Mouse (Mus musculus): Measurements from ENCODE around the gene Azin2. TPM values are rescaled to one million over a fixed set of nuclear protein-coding genes. Genes with fewer than 3 reads are reported as not detected.

Azin2 gene
- total and polyA plus RNA-seq, 3 experiments: 0.91 to 2.4 (median 1.7) TPM

- no peaks in the 10 kb centered on the region for H3K9me3 ChIP-seq (replicated peaks; ENCODE audit: low read length)
- H3K4me1 ChIP-seq (ENCODE audit: control insufficient read depth in 1 of 2, insufficient read depth in 2 of 2): peaks cover 8 to 10% of the 10 kb centered on the region in 2 experiments
- H3K4me2 ChIP-seq (ENCODE audit: insufficient read depth, low read depth, poor library complexity, severe bottlenecking): no peak overlapping the region
- no peak overlapping the region for H3K4me3 ChIP-seq (replicated peaks in 1 of 3; ENCODE audit: low read depth in 2 of 3, low read length in 2 of 3, poor library complexity in 1 of 3)
- H3K36me3 ChIP-seq (replicated peaks in 1 of 2; ENCODE audit: control insufficient read depth in 1 of 2, insufficient read depth in 1 of 2, low read length in 1 of 2): no peaks in the 10 kb centered on the region
- H3K79me2 ChIP-seq (replicated peaks; ENCODE audit: control insufficient read depth, extremely low read depth, insufficient read depth, poor library complexity, severe bottlenecking): no peaks in the 10 kb centered on the region
- TF ChIP-seq SMC3 (IDR thresholded peaks at IDR 0.05; ENCODE audit: low read depth, low read length) (peak; percentile 74), RAD21 (IDR thresholded peaks at IDR 0.05; ENCODE audit: low read depth, low read length) (peak; percentile 61), UBTF (IDR thresholded peaks at IDR 0.05; ENCODE audit: low read depth, low read length) (no peak), ZMIZ1 (IDR thresholded peaks at IDR 0.05; ENCODE audit: low read depth, low read length) (no peak), CHD2 (IDR thresholded peaks at IDR 0.05; ENCODE audit: low read length) (peak; percentile 79), ZC3H11A (IDR thresholded peaks at IDR 0.05; ENCODE audit: low read depth, low read length) (0 out of 2 replicates have a peak, but pooled peaks have one; percentile 2), MXI1 (IDR thresholded peaks at IDR 0.05; ENCODE audit: low read depth, low read length) (no peak), CTCF (conservative IDR thresholded peaks at IDR 0.05 in 1 of 2, IDR thresholded peaks at IDR 0.05 in 1 of 2; ENCODE audit: low read depth in 2 of 2, low read length in 2 of 2) (peak; percentile 52 to 74), USF1 (IDR thresholded peaks at IDR 0.05; ENCODE audit: low read depth, low read length) (no peak), SIN3A (IDR thresholded peaks at IDR 0.05; ENCODE audit: low read length) (no peak)
- H3K27me3 ChIP-seq (replicated peaks): peaks cover 32% of the 10 kb centered on the region
- dilution Hi-C loops (cut with MboI; ENCODE audit: extremely low pct_ligation_motif_present, extremely low pct_unique_long_range_greater_than_20kb, low sequenced_read_pairs) (no loop called here), in situ Hi-C loops (cut with MboI; ENCODE audit: low pct_ligation_motif_present, low pct_unique_long_range_greater_than_20kb, low sequenced_read_pairs) (no loop called here)
- no peak overlapping the region for H3K27ac ChIP-seq (ENCODE audit: insufficient read depth, low read depth)
- H3K9ac ChIP-seq (ENCODE audit: insufficient read depth, low read depth): no peak overlapping the region
- peak; percentile 75 for DNase-seq (ENCODE audit: extremely low read depth)
Measured at GRCm38 (mm10) chr4:128957155-128957911, 4.9 kb downstream of the Azin2 start.

- Histone ChIP-seq H3K4me3 (replicated peaks in 1 of 3; ENCODE audit: low read depth in 2 of 3, low read length in 2 of 3, poor library complexity in 1 of 3) (no peak overlapping the region), H3K9ac (ENCODE audit: insufficient read depth, low read depth) (no peak overlapping the region), H3K27ac (ENCODE audit: insufficient read depth, low read depth) (no peak overlapping the region), H3K4me1 (ENCODE audit: control insufficient read depth in 1 of 2, insufficient read depth in 2 of 2) (peaks cover 0 to 8% of the 10 kb centered on the region in 2 experiments; a peak in 1 of 4 replicates), H3K27me3 (replicated peaks) (peaks cover 27% of the 10 kb centered on the region), H3K79me2 (replicated peaks; ENCODE audit: control insufficient read depth, extremely low read depth, insufficient read depth, poor library complexity, severe bottlenecking) (no peaks in the 10 kb centered on the region), H3K9me3 (replicated peaks; ENCODE audit: low read length) (no peaks in the 10 kb centered on the region), H3K4me2 (ENCODE audit: insufficient read depth, low read depth, poor library complexity, severe bottlenecking) (no peak overlapping the region), H3K36me3 (replicated peaks in 1 of 2; ENCODE audit: control insufficient read depth in 1 of 2, insufficient read depth in 1 of 2, low read length in 1 of 2) (no peaks in the 10 kb centered on the region)
- in situ Hi-C loops (cut with MboI; ENCODE audit: low pct_ligation_motif_present, low pct_unique_long_range_greater_than_20kb, low sequenced_read_pairs): no loop called here
- no peak for TF ChIP-seq USF2 (conservative IDR thresholded peaks at IDR 0.05; ENCODE audit: low read depth, low read length)
- no peak for TF ChIP-seq TBP (conservative IDR thresholded peaks at IDR 0.05; ENCODE audit: low read depth, low read length)
- TF ChIP-seq MEF2A (IDR thresholded peaks at IDR 0.05; ENCODE audit: borderline replicate concordance, low read depth, low read length): no peak
- no peak for TF ChIP-seq MXI1 (IDR thresholded peaks at IDR 0.05; ENCODE audit: low read depth, low read length)
- DNase-seq (ENCODE audit: extremely low read depth): no peak
- dilution Hi-C loops (cut with MboI; ENCODE audit: extremely low pct_ligation_motif_present, extremely low pct_unique_long_range_greater_than_20kb, low sequenced_read_pairs): no loop called here
Measured at GRCm38 (mm10) chr4:128953851-128954250, 8.4 kb downstream of the Azin2 start.
